Mouse (Mus musculus): Measurements from ENCODE around the gene Satb1. TPM values are rescaled to one million over a fixed set of nuclear protein-coding genes. Genes with fewer than 3 reads are reported as not detected.

Satb1 gene
- polyA plus RNA-seq (2017; shearing (Covaris generic)): 50.5 TPM

DNA sequence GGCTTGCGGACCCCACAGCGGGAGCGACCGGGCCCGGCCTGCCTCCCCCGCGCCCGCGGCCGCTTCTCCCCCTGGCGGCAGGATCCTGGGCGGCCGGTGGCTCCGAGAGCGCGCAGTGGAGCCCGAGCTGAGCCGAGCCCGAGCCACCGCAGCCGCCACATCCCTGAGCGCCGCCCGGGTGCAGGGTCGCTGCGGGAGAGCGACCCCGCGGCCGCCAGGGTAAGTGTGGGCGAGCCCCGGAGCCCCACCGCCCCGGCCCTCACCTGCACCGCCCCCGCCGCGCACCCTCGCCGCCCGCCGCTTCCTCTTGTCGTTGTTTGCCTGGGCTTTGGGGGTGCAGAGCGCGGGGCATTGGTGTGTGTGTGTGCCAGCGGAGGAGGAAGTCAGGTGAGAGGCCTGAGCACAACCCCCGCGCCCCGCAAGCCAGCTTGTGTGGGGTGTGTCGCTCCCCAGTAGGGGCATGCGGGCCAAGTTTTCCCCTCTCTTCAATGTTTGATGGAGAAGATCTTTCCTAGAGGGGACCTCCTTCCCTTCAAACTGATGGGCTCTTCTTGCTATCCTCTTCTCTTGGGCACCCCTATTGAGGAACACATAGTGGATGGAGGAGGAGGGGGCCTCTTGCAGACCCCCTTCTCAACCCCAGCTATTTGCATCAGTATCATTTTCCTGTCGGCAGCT is at the start of gene Satb1:
Gene Satb1 (minus strand): TSS at position 391 of the 678 bp plus-strand sequence.

